Mouse (Mus musculus): ENCODE data around the gene Slc38a1. TPM values are rescaled to one million over a fixed set of nuclear protein-coding genes. Genes with fewer than 3 reads are reported as not detected.
A peak's percentile ranks its signal among the peaks of the same experiment; 100 is the strongest.

Gene Slc38a1
- polyA plus RNA-seq, 1 experiment from 2014 or later = 139 TPM

GRCm38 (mm10) chr15:96551107-96551506 is 91.6 kb downstream of the Slc38a1 start:
- WGBS = 85% methylated on average over 8 of the region's 8 CpGs
- no peak for ATAC-seq (replicated peaks; ENCODE audit: low FRiP score)

DNA sequence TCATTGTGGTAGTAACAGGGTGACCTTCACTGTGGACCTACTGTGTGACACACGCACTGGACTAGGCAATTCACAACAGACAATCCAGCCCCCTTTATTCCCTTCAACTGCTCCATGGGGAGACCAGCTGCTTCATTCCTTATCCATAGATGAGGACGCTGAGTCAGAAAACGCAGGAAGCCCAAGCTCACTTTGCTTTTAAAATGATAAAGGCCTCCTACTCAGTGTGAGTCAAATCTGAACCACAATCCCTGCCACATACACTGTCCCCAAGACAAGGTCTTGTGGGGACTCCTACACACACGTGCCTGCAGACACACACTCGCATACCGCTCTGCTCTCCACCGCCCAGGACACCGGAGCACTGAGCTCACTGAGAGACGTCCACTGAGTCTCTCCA is 94.3 kb downstream of the Slc38a1 start:
- Histone ChIP-seq H3K27ac (ENCODE audit: low read depth, low read length) (no peak overlapping the region), H3K27me3 (ENCODE audit: control insufficient read depth, insufficient read depth, low read length) (no peaks in the 10 kb centered on the region), H3K4me3 (ENCODE audit: low read depth, low read length) (no peak overlapping the region), H3K4me1 (replicated peaks; ENCODE audit: control insufficient read depth, insufficient read depth, low read length) (peaks cover 2% of the 10 kb centered on the region; the same call in 1 of the 2 replicates), H3K9ac (ENCODE audit: low read length) (no peak overlapping the region), H3K36me3 (ENCODE audit: control insufficient read depth, insufficient read depth, low read length) (no peaks in the 10 kb centered on the region), H3K9me3 (ENCODE audit: control insufficient read depth, low read length) (no peaks in the 10 kb centered on the region), H3K4me2 (ENCODE audit: low read depth, low read length, severe bottlenecking) (no peak overlapping the region)
- DNase-seq (ENCODE audit: low spot score) (peak; percentile 49), ATAC-seq (replicated peaks; ENCODE audit: low FRiP score) (no peak)
- 86% methylated on average over 9 of the region's 9 CpGs for WGBS

More at GRCm38 (mm10) chr15:96551107-96551506, 91.6 kb downstream of the Slc38a1 start:
- H3K36me3 ChIP-seq (ENCODE audit: control insufficient read depth, insufficient read depth, low read length) = no peaks in the 10 kb centered on the region
- H3K27me3 ChIP-seq (ENCODE audit: control insufficient read depth, insufficient read depth, low read length) = no peaks in the 10 kb centered on the region
- no peaks in the 10 kb centered on the region for H3K9me3 ChIP-seq (ENCODE audit: control insufficient read depth, low read length)
- no peak overlapping the region for H3K27ac ChIP-seq (ENCODE audit: low read depth, low read length)
- no peak overlapping the region for H3K9ac ChIP-seq (ENCODE audit: low read length)
- H3K4me1 ChIP-seq (replicated peaks; ENCODE audit: control insufficient read depth, insufficient read depth, low read length) = peaks cover 2% of the 10 kb centered on the region; the same call in 1 of the 2 replicates
- no peak overlapping the region for H3K4me2 ChIP-seq (ENCODE audit: low read depth, low read length, severe bottlenecking)
- DNase-seq (ENCODE audit: low spot score) = peak; percentile 46
- H3K4me3 ChIP-seq (ENCODE audit: low read depth, low read length) = no peak overlapping the region

GRCm38 (mm10) chr15:96547256-96548195 is 95.2 kb downstream of the Slc38a1 start:
- Histone ChIP-seq H3K27ac (ENCODE audit: low read depth, low read length) (no peak overlapping the region), H3K4me2 (ENCODE audit: low read depth, low read length, severe bottlenecking) (no peak overlapping the region), H3K4me3 (ENCODE audit: low read depth, low read length) (no peak overlapping the region), H3K4me1 (replicated peaks; ENCODE audit: control insufficient read depth, insufficient read depth, low read length) (peaks cover 2% of the 10 kb centered on the region; the same call in 1 of the 2 replicates), H3K36me3 (ENCODE audit: control insufficient read depth, insufficient read depth, low read length) (no peaks in the 10 kb centered on the region), H3K9ac (ENCODE audit: low read length) (no peak overlapping the region), H3K27me3 (ENCODE audit: control insufficient read depth, insufficient read depth, low read length) (no peaks in the 10 kb centered on the region), H3K9me3 (ENCODE audit: control insufficient read depth, low read length) (no peaks in the 10 kb centered on the region)
- DNase-seq (ENCODE audit: low spot score) (peak; percentile 48), ATAC-seq (replicated peaks; ENCODE audit: low FRiP score) (no peak)
- 59% methylated on average over 21 of the region's 21 CpGs for WGBS

- no peaks in the 10 kb centered on the region for H3K36me3 ChIP-seq (ENCODE audit: control insufficient read depth, insufficient read depth, low read length)
- no peaks in the 10 kb centered on the region; the same call in 1 of the 2 replicates for H3K4me1 ChIP-seq (replicated peaks; ENCODE audit: control insufficient read depth, insufficient read depth, low read length)
- no peaks in the 10 kb centered on the region for H3K27me3 ChIP-seq (ENCODE audit: control insufficient read depth, insufficient read depth, low read length)
- DNase-seq (ENCODE audit: low spot score) (peak; percentile 85), ATAC-seq (replicated peaks; ENCODE audit: low FRiP score) (no peak)
- no peaks in the 10 kb centered on the region for H3K9me3 ChIP-seq (ENCODE audit: control insufficient read depth, low read length)
- peak overlapping the region; percentile 52 for H3K4me2 ChIP-seq (ENCODE audit: low read depth, low read length, severe bottlenecking)
- peak overlapping the region; percentile 47 for H3K9ac ChIP-seq (ENCODE audit: low read length)
- H3K4me3 ChIP-seq (ENCODE audit: low read depth, low read length) = peak overlapping the region; percentile 33
- WGBS = 3% methylated on average over 24 of the region's 24 CpGs
- H3K27ac ChIP-seq (ENCODE audit: low read depth, low read length) = no peak overlapping the region
Observed at GRCm38 (mm10) chr15:96543181-96543828, 99.4 kb downstream of the Slc38a1 start.

GRCm38 (mm10) chr15:96542135-96542534 is 100.6 kb downstream of the Slc38a1 start:
- 73% methylated on average over 8 of the region's 8 CpGs for WGBS
- no peak overlapping the region for H3K9ac ChIP-seq (ENCODE audit: low read length)

GRCm38 (mm10) chr15:96537272-96537671 is 105.4 kb downstream of the Slc38a1 start:
- H3K4me2 ChIP-seq (ENCODE audit: low read depth, low read length, severe bottlenecking) = no peak overlapping the region
- H3K9ac ChIP-seq (ENCODE audit: low read length) = no peak overlapping the region
- DNase-seq (ENCODE audit: low spot score) (no peak), ATAC-seq (replicated peaks; ENCODE audit: low FRiP score) (no peak)
- WGBS = 95% methylated on average over 11 of the region's 11 CpGs
- H3K27me3 ChIP-seq (ENCODE audit: control insufficient read depth, insufficient read depth, low read length) = no peaks in the 10 kb centered on the region
- no peak overlapping the region for H3K4me3 ChIP-seq (ENCODE audit: low read depth, low read length)
- H3K4me1 ChIP-seq (replicated peaks; ENCODE audit: control insufficient read depth, insufficient read depth, low read length) = no peaks in the 10 kb centered on the region
- H3K27ac ChIP-seq (ENCODE audit: low read depth, low read length) = no peak overlapping the region
- H3K9me3 ChIP-seq (ENCODE audit: control insufficient read depth, low read length) = no peaks in the 10 kb centered on the region
- no peaks in the 10 kb centered on the region for H3K36me3 ChIP-seq (ENCODE audit: control insufficient read depth, insufficient read depth, low read length)

More at GRCm38 (mm10) chr15:96542135-96542534, 100.6 kb downstream of the Slc38a1 start:
- ATAC-seq (replicated peaks; ENCODE audit: low FRiP score) (no peak), DNase-seq (ENCODE audit: low spot score) (peak; percentile 40)
- no peaks in the 10 kb centered on the region for H3K4me1 ChIP-seq (replicated peaks; ENCODE audit: control insufficient read depth, insufficient read depth, low read length)
- H3K27me3 ChIP-seq (ENCODE audit: control insufficient read depth, insufficient read depth, low read length) = no peaks in the 10 kb centered on the region
- no peak overlapping the region for H3K4me2 ChIP-seq (ENCODE audit: low read depth, low read length, severe bottlenecking)
- H3K36me3 ChIP-seq (ENCODE audit: control insufficient read depth, insufficient read depth, low read length) = no peaks in the 10 kb centered on the region
- H3K9me3 ChIP-seq (ENCODE audit: control insufficient read depth, low read length) = no peaks in the 10 kb centered on the region
- no peak overlapping the region for H3K4me3 ChIP-seq (ENCODE audit: low read depth, low read length)
- no peak overlapping the region for H3K27ac ChIP-seq (ENCODE audit: low read depth, low read length)

- Histone ChIP-seq H3K9ac (ENCODE audit: low read length) (no peak overlapping the region), H3K4me3 (ENCODE audit: low read depth, low read length) (no peak overlapping the region), H3K9me3 (ENCODE audit: control insufficient read depth, low read length) (no peaks in the 10 kb centered on the region), H3K4me2 (ENCODE audit: low read depth, low read length, severe bottlenecking) (no peak overlapping the region), H3K4me1 (replicated peaks; ENCODE audit: control insufficient read depth, insufficient read depth, low read length) (no peaks in the 10 kb centered on the region), H3K27ac (ENCODE audit: low read depth, low read length) (no peak overlapping the region), H3K36me3 (ENCODE audit: control insufficient read depth, insufficient read depth, low read length) (no peaks in the 10 kb centered on the region), H3K27me3 (ENCODE audit: control insufficient read depth, insufficient read depth, low read length) (no peaks in the 10 kb centered on the region)
- DNase-seq (ENCODE audit: low spot score) (no peak), ATAC-seq (replicated peaks; ENCODE audit: low FRiP score) (no peak)
- 95% methylated on average over 7 of the region's 7 CpGs for WGBS
Observed at GRCm38 (mm10) chr15:96536412-96536811, 106.3 kb downstream of the Slc38a1 start.

DNA sequence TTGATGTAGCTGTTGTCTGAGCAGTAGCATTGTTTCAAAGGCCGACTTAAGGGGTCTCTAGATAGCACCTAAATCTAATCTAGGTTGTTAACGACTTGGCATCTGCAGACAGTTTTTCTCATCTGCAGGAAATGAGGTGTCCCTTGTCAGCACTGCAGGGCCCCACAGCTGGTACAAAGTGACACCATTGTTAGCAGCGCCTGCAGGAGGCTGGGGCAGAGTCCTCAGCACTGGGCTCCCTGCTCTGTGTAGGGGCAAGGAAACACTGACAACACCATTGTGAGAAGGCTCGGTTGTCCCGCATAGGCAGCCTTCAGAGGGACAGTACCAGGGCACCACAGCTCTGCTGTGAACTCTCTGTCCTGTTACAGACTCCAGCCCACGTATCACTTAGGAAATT is 115.0 kb downstream of the Slc38a1 start:
- WGBS = 40% methylated on average over 6 of the region's 6 CpGs
- no peak overlapping the region for H3K4me3 ChIP-seq (ENCODE audit: low read depth, low read length)
- H3K27me3 ChIP-seq (ENCODE audit: control insufficient read depth, insufficient read depth, low read length) = no peaks in the 10 kb centered on the region

More for the DNA sequence above, 115.0 kb downstream of the Slc38a1 start:
- Histone ChIP-seq H3K4me1 (replicated peaks; ENCODE audit: control insufficient read depth, insufficient read depth, low read length) (no peaks in the 10 kb centered on the region; the same call in 1 of the 2 replicates), H3K27ac (ENCODE audit: low read depth, low read length) (no peak overlapping the region), H3K4me2 (ENCODE audit: low read depth, low read length, severe bottlenecking) (no peak overlapping the region), H3K9me3 (ENCODE audit: control insufficient read depth, low read length) (no peaks in the 10 kb centered on the region), H3K36me3 (ENCODE audit: control insufficient read depth, insufficient read depth, low read length) (no peaks in the 10 kb centered on the region), H3K9ac (ENCODE audit: low read length) (no peak overlapping the region)
- ATAC-seq (replicated peaks; ENCODE audit: low FRiP score) = no peak
- no peak for DNase-seq (ENCODE audit: low spot score)
